Mouse (Mus musculus) brain, embryonic 14.5 days (tissue): Measurements from ENCODE around the gene Gm42791.

Source experiments
- CTCF ChIP-seq: fragments of 200-500 bp; IDR thresholded peaks from 2 replicates; pipeline ENCODE4 v1.5.1; 2012; ENCODE audit warnings: inconsistent platforms, mild to moderate bottlenecking, moderate library complexity, borderline replicate concordance; ENCODE audit not compliant: insufficient read depth, insufficient read length; ENCODE audit errors: extremely low read depth
- POLR2A ChIP-seq: fragments of 200-500 bp; IDR thresholded peaks from 2 replicates; pipeline ENCODE4 v1.6.1; 2012; ENCODE audit warnings: mild to moderate bottlenecking, inconsistent platforms, borderline replicate concordance; ENCODE audit not compliant: poor library complexity, insufficient read depth, insufficient read length, severe bottlenecking; ENCODE audit errors: extremely low read depth

DNA sequence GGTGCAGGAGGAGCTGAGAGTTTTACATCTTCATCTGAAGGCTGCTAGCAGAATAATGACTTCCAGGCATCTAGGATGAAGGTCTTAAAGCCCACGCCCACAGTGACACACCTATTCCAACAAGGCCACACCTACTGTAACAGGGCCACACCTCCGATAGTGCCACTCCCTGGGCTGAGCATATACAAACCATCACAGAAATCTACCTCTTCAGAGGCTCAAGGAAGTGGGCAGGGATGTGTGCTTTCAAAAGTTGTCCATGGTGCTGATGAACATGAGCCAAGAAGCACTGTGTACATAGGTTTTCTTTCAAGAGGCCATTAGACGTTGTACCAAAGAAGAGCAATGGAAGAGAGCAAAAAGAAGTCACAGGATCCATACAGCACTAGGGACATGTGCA is 137.4 kb downstream of the Gm42791 start:
- TF ChIP-seq POLR2A = no peak
- TF ChIP-seq CTCF = no peak
